Mouse (Mus musculus) embryonic facial prominence, embryonic 11.5 days (tissue): ENCODE results near the gene Acp2. TPM values are rescaled to one million over a fixed set of nuclear protein-coding genes. Genes with fewer than 3 reads are reported as not detected.

Source experiments
- polyA plus RNA-seq: library from polyadenylated mRNA; unstranded; fragments of >200 nt; fragmentation: Nextera tagmentation; extraction: Ambion mirVana; gene quantifications from 2 replicates; pipeline ENCODE4 v1.2.1, GENCODE M21; 2014

Acp2 gene
- polyA plus RNA-seq, 1 experiment from 2014 or later, result 31.1 TPM

Other genes with a start within 250 kb of the Acp2 start
- gene Rapsn, start 167.3 kb upstream of the Acp2 start, polyA plus RNA-seq, result 3.5 and 4.5 TPM in 2 replicates
- 388 and 406 TPM in 2 replicates for gene Psmc3, start 148.9 kb upstream of the Acp2 start, polyA plus RNA-seq
- gene Slc39a13, start 132.5 kb upstream of the Acp2 start, polyA plus RNA-seq, result 22.0 and 22.1 TPM in 2 replicates
- gene Spi1, start 120.5 kb upstream of the Acp2 start, polyA plus RNA-seq, result 3.0 and 3.6 TPM in 2 replicates
- 0.25 and 1.6 TPM in 2 replicates for gene Mybpc3, start 84.7 kb upstream of the Acp2 start, polyA plus RNA-seq
- 7.9 and 8.0 TPM in 2 replicates for gene Madd, start 19.0 kb upstream of the Acp2 start, polyA plus RNA-seq
- gene Nr1h3, start 51 bp upstream of the Acp2 start, polyA plus RNA-seq, result 0.91 and 0.95 TPM in 2 replicates
- gene Ddb2, start 34.1 kb downstream of the Acp2 start, polyA plus RNA-seq, result 11.4 and 12.6 TPM in 2 replicates
- 20.1 and 23.0 TPM in 2 replicates for gene Pacsin3, start 53.1 kb downstream of the Acp2 start, polyA plus RNA-seq
- 82.9 and 83.6 TPM in 2 replicates for gene Arfgap2, start 62.1 kb downstream of the Acp2 start, polyA plus RNA-seq
- gene 1110051M20Rik, start 241.8 kb downstream of the Acp2 start, polyA plus RNA-seq, result 79.8 and 84.7 TPM in 2 replicates